In genomic region chr1:153486767-153487499, GRCm38 (mm10) we compare ENCODE assay signal across 8 mouse cellular contexts. TPM values are rescaled to one million over a fixed set of nuclear protein-coding genes. Genes with fewer than 3 reads are reported as not detected.
A peak's percentile ranks its signal among the peaks of the same experiment; 100 is the strongest.
DNase-seq lines count a peak whose midpoint lies in the region; TF ChIP-seq lines count a peak whose summit lies in the region.

No protein-coding gene starts in this region.

- H3K9me3 ChIP-seq in forebrain, embryonic 10.5 days, result no peaks in the 10 kb centered on the region

- H3K4me1 ChIP-seq in forebrain, embryonic 10.5 days, result peaks cover 34% of the 10 kb centered on the region

- H3K27ac ChIP-seq in forebrain, embryonic 10.5 days, result peak overlapping the region; percentile 96
- peak overlapping the region; percentile 92 for H3K27ac ChIP-seq in layer of hippocampus, adult 2 months

- intact Hi-C loops in heart, postnatal 25 days (cut with DNase I), result loop anchor here (5.0 kb wide), 1 partner anchor 260 kb away; the partner anchor contains the start of gene Rnasel

- peak; percentile 78 for DNase-seq in ES-CJ7 (ENCODE audit: low read depth, low spot score)
- peak; percentile 50 for DNase-seq in adrenal gland, postnatal 25 days
- peak; percentile 57 for DNase-seq in forebrain, embryonic 10.5 days (ENCODE audit: extremely low spot score, low spot score)
- peak; percentile 24 for DNase-seq in heart, postnatal 25 days (ENCODE audit: low spot score)
- DNase-seq in layer of hippocampus, adult 2 months (ENCODE audit: low spot score in 2 of 2), result peak; percentile 32 to 33
- peak; percentile 60 to 68 for DNase-seq in lung, postnatal 4 days
- DNase-seq in retina, postnatal 7 days (ENCODE audit: low read depth, low spot score), result peak; percentile 11
- peak; percentile 36 for DNase-seq in urinary bladder, postnatal 25 days (ENCODE audit: low spot score)

- TF ChIP-seq CTCF in layer of hippocampus, adult 2 months (conservative IDR thresholded peaks at IDR 0.05), result no peak

- peak overlapping the region; percentile 100 for H3K4me3 ChIP-seq in forebrain, embryonic 10.5 days
- H3K4me3 ChIP-seq in layer of hippocampus, adult 2 months, result peak overlapping the region; percentile 91

- under 1% methylated on average over 64 of the region's 64 CpGs for WGBS in forebrain, embryonic 10.5 days

- no peaks in the 10 kb centered on the region for H3K27me3 ChIP-seq in forebrain, embryonic 10.5 days (ENCODE audit: poor library complexity, severe bottlenecking)

- peaks cover 34% of the 10 kb centered on the region for H3K36me3 ChIP-seq in forebrain, embryonic 10.5 days (replicated peaks)

RNA-seq across cellular contexts. Expression of gene Dhx9, which starts 0.5 kb away (rescaled TPM):
- 116 and 128 TPM in 2 replicates for total RNA-seq in adrenal gland, postnatal 25 days (2021)
- polyA plus RNA-seq in forebrain, embryonic 10.5 days (2016; fragmentation: Nextera tagmentation; extraction: Ambion mirVana), result 48.1 and 49.5 TPM in 2 replicates
- 10 to 100 TPM; 47.0 to 53.6 TPM for total RNA-seq in heart, postnatal 25 days (2021)
- 100 to 1,000 TPM; 118 to 120 TPM for total RNA-seq in layer of hippocampus, adult 2 months (2021)

Comparison
In these comparisons a context has a peak if more than half of its experiments do, and no peak if none do; other contexts are left out.
1. Peak in every context shown above with its lines: DNase-seq, H3K4me3 ChIP-seq and H3K27ac ChIP-seq.
2. DNase-seq: peak in every context shown above with its lines; median percentile 78 in ES-CJ7; 64 in lung, postnatal 4 days; 57 in forebrain, embryonic 10.5 days; 50 in adrenal gland, postnatal 25 days; 36 in urinary bladder, postnatal 25 days; 32 in layer of hippocampus, adult 2 months; 24 in heart, postnatal 25 days; 11 in retina, postnatal 7 days.